Mouse (Mus musculus) megakaryocyte progenitor cell, adult 5-6 weeks (primary cell): ENCODE data around the gene Fam228a. TPM values are rescaled to one million over a fixed set of nuclear protein-coding genes. Genes with fewer than 3 reads are reported as not detected.
"Not testable (repeated sequence)": the region's sequence is repeated elsewhere in the genome, so short reads cannot be mapped to it uniquely, and the experiment has no call there.

Experiments
- ATAC-seq: replicated peaks from 2 replicates; pipeline ENCODE4 v1.8.0; 2016; ENCODE audit warnings: mild to moderate bottlenecking, moderate TSS enrichment, inconsistent platforms; ENCODE audit not compliant: poor library complexity
- total RNA-seq, 2 experiments: library from RNA; stranded (forward) in 1 of 2; stranded (reverse) in 1 of 2; fragments of 157-497, 149-512 nt in 1 of 2; fragments of 200-1000 nt in 1 of 2; gene quantifications; 2 replicates each; pipeline versions ENCODE4 v1.2.3 to v1.2.4; 2015 to 2017

Fam228a gene
- total RNA-seq, 2 experiments from 2014 or later: 0.30 TPM; not detected in 1

GRCm38 (mm10) chr12:4719066-4719761, 19.0 kb downstream of the Fam228a start:
- ATAC-seq: 0 out of 2 replicates have a peak, but pooled peaks have one; percentile 12

GRCm38 (mm10) chr12:4717417-4717816, 20.8 kb downstream of the Fam228a start:
- peak; percentile 93 for ATAC-seq

- ATAC-seq: 0 out of 2 replicates have a peak, but pooled peaks have one; percentile 23
Measured at GRCm38 (mm10) chr12:4715606-4716005, 22.6 kb downstream of the Fam228a start.

GRCm38 (mm10) chr12:4713361-4713760, 24.9 kb downstream of the Fam228a start:
- ATAC-seq: no peak

- no peak for ATAC-seq
Measured at GRCm38 (mm10) chr12:4709926-4710325, 28.3 kb downstream of the Fam228a start.

GRCm38 (mm10) chr12:4708881-4709604, 29.2 kb downstream of the Fam228a start:
- no peak for ATAC-seq

- no peak for ATAC-seq
Measured at GRCm38 (mm10) chr12:4708296-4708695, 29.9 kb downstream of the Fam228a start.

- no peak for ATAC-seq
Measured at GRCm38 (mm10) chr12:4707488-4708017, 30.7 kb downstream of the Fam228a start.

- ATAC-seq: no peak
Measured at GRCm38 (mm10) chr12:4706901-4707300, 31.3 kb downstream of the Fam228a start.

- no peak for ATAC-seq
Measured at GRCm38 (mm10) chr12:4706175-4706574, 32.1 kb downstream of the Fam228a start.

- ATAC-seq: not testable (repeated sequence)
Measured at GRCm38 (mm10) chr12:4705626-4706025, 32.6 kb downstream of the Fam228a start.

GRCm38 (mm10) chr12:4694534-4694933, 43.7 kb downstream of the Fam228a start:
- ATAC-seq: no peak

- ATAC-seq: no peak
Measured at GRCm38 (mm10) chr12:4691193-4691592, 47.0 kb downstream of the Fam228a start.

- ATAC-seq: no peak
Measured at GRCm38 (mm10) chr12:4689341-4689740, 48.9 kb downstream of the Fam228a start.

GRCm38 (mm10) chr12:4688386-4688785, 49.8 kb downstream of the Fam228a start:
- no peak for ATAC-seq

GRCm38 (mm10) chr12:4685441-4685840, 52.8 kb downstream of the Fam228a start:
- ATAC-seq: no peak

- peak; percentile 99 for ATAC-seq
Measured at GRCm38 (mm10) chr12:4679971-4680370, 58.3 kb downstream of the Fam228a start.

GRCm38 (mm10) chr12:4676336-4676735, 61.9 kb downstream of the Fam228a start:
- ATAC-seq: no peak

GRCm38 (mm10) chr12:4665675-4666037, 72.6 kb downstream of the Fam228a start:
- no peak for ATAC-seq

- no peak for ATAC-seq
Measured at GRCm38 (mm10) chr12:4664929-4665674, 73.1 kb downstream of the Fam228a start.
